Mouse (Mus musculus): ENCODE measurements around the gene Nlgn1.

The Nlgn1 gene

GRCm38 (mm10) chr3:25663464-25663863 lies 668.8 kb downstream of the Nlgn1 start:
- Histone ChIP-seq H3K4me1 (replicated peaks; ENCODE audit: low read depth, low read length) (no peaks in the 10 kb centered on the region), H3K4me3 (replicated peaks; ENCODE audit: low read length) (no peak overlapping the region), H3K9me3 (ENCODE audit: low read length) (no peaks in the 10 kb centered on the region), H3K36me3 (ENCODE audit: insufficient read depth, low read length) (no peaks in the 10 kb centered on the region), H3K27me3 (ENCODE audit: insufficient read depth, low read length) (no peaks in the 10 kb centered on the region)
- TF ChIP-seq POU5F1 (IDR thresholded peaks at IDR 0.05; ENCODE audit: borderline replicate concordance, low read length) (no peak), CTCF (conservative IDR thresholded peaks at IDR 0.05; ENCODE audit: low read length) (no peak), NANOG (IDR thresholded peaks at IDR 0.05; ENCODE audit: borderline replicate concordance, low read length) (no peak)

DNA sequence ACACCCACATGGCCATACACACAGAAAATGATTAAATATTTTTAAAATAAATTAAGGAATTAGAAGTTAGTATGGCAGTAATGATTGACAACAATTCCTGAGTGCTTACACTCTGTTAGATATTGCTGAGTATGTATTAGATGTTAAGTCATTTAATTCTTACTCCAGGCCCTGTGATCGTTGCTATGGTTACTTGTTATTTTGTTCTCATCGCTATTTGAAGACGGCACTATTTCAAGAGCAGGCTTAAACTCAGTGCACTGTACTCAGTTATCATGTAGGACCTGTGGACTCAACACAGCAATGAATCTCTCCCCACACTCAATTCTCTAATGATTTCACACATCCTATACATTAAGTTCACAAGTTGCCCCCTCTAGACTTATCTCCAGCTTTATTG lies 672.0 kb downstream of the Nlgn1 start:
- Histone ChIP-seq H3K4me3 (replicated peaks; ENCODE audit: low read length) (no peak overlapping the region), H3K9me3 (ENCODE audit: low read length) (no peaks in the 10 kb centered on the region)

GRCm38 (mm10) chr3:25658006-25658405 lies 674.3 kb downstream of the Nlgn1 start:
- Histone ChIP-seq H3K27me3 (ENCODE audit: insufficient read depth, low read length) (no peaks in the 10 kb centered on the region), H3K36me3 (ENCODE audit: insufficient read depth, low read length) (no peaks in the 10 kb centered on the region), H3K4me3 (replicated peaks; ENCODE audit: low read length) (no peak overlapping the region), H3K9me3 (ENCODE audit: low read length) (no peaks in the 10 kb centered on the region), H3K4me1 (replicated peaks; ENCODE audit: low read depth, low read length) (no peaks in the 10 kb centered on the region)
- TF ChIP-seq POU5F1 (IDR thresholded peaks at IDR 0.05; ENCODE audit: borderline replicate concordance, low read length): no peak
- TF ChIP-seq CTCF (conservative IDR thresholded peaks at IDR 0.05; ENCODE audit: low read length): no peak
- TF ChIP-seq NANOG (IDR thresholded peaks at IDR 0.05; ENCODE audit: borderline replicate concordance, low read length): no peak

More for the DNA sequence above, 672.0 kb downstream of the Nlgn1 start:
- no peaks in the 10 kb centered on the region for H3K27me3 ChIP-seq (ENCODE audit: insufficient read depth, low read length)
- TF ChIP-seq NANOG (IDR thresholded peaks at IDR 0.05; ENCODE audit: borderline replicate concordance, low read length) (no peak), CTCF (conservative IDR thresholded peaks at IDR 0.05; ENCODE audit: low read length) (no peak), POU5F1 (IDR thresholded peaks at IDR 0.05; ENCODE audit: borderline replicate concordance, low read length) (no peak)
- no peaks in the 10 kb centered on the region for H3K4me1 ChIP-seq (replicated peaks; ENCODE audit: low read depth, low read length)
- no peaks in the 10 kb centered on the region for H3K36me3 ChIP-seq (ENCODE audit: insufficient read depth, low read length)

GRCm38 (mm10) chr3:25657074-25657473 lies 675.2 kb downstream of the Nlgn1 start:
- TF ChIP-seq POU5F1 (IDR thresholded peaks at IDR 0.05; ENCODE audit: borderline replicate concordance, low read length) (no peak), CTCF (conservative IDR thresholded peaks at IDR 0.05; ENCODE audit: low read length) (no peak)
- Histone ChIP-seq H3K36me3 (ENCODE audit: insufficient read depth, low read length) (no peaks in the 10 kb centered on the region), H3K4me1 (replicated peaks; ENCODE audit: low read depth, low read length) (no peaks in the 10 kb centered on the region), H3K9me3 (ENCODE audit: low read length) (no peaks in the 10 kb centered on the region), H3K4me3 (replicated peaks; ENCODE audit: low read length) (no peak overlapping the region), H3K27me3 (ENCODE audit: insufficient read depth, low read length) (no peaks in the 10 kb centered on the region)

DNA sequence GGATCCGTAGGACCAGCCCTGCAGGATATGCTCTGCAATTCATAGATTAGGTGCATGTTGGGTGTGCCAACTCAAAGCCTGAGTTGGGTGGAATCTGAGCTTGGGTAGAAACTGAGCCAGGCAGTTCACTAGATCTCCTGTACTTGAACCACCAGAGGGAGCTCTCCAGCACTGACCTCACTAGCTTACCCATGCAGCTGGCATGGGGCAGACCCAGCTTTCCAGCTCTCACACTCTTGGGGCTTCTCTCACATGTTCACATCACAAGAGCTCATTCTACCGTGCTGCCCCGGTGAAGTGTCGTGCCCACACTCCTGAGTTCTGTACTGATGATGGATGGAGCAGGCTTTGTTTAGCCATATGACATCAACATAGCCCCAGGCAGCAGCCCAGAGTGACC lies 679.2 kb downstream of the Nlgn1 start:
- Histone ChIP-seq H3K27me3 (ENCODE audit: insufficient read depth, low read length) (no peaks in the 10 kb centered on the region), H3K9me3 (ENCODE audit: low read length) (no peaks in the 10 kb centered on the region)
- TF ChIP-seq NANOG (IDR thresholded peaks at IDR 0.05; ENCODE audit: borderline replicate concordance, low read length) (no peak), POU5F1 (IDR thresholded peaks at IDR 0.05; ENCODE audit: borderline replicate concordance, low read length) (no peak), CTCF (conservative IDR thresholded peaks at IDR 0.05; ENCODE audit: low read length) (peak; percentile 41; the same call in 1 of the 2 replicates)

GRCm38 (mm10) chr3:25645895-25646691 lies 686.2 kb downstream of the Nlgn1 start:
- TF ChIP-seq CTCF (conservative IDR thresholded peaks at IDR 0.05; ENCODE audit: low read length): no peak
- no peak for TF ChIP-seq NANOG (IDR thresholded peaks at IDR 0.05; ENCODE audit: borderline replicate concordance, low read length)
- no peak for TF ChIP-seq POU5F1 (IDR thresholded peaks at IDR 0.05; ENCODE audit: borderline replicate concordance, low read length)
- no peaks in the 10 kb centered on the region for H3K9me3 ChIP-seq (ENCODE audit: low read length)

More for the DNA sequence above, 679.2 kb downstream of the Nlgn1 start:
- Histone ChIP-seq H3K36me3 (ENCODE audit: insufficient read depth, low read length) (no peaks in the 10 kb centered on the region), H3K4me3 (replicated peaks; ENCODE audit: low read length) (no peak overlapping the region), H3K4me1 (replicated peaks; ENCODE audit: low read depth, low read length) (no peaks in the 10 kb centered on the region)

GRCm38 (mm10) chr3:25629198-25629597 lies 703.1 kb downstream of the Nlgn1 start:
- Histone ChIP-seq H3K4me3 (replicated peaks; ENCODE audit: low read length) (no peak overlapping the region), H3K27me3 (ENCODE audit: insufficient read depth, low read length) (no peaks in the 10 kb centered on the region), H3K4me1 (replicated peaks; ENCODE audit: low read depth, low read length) (no peaks in the 10 kb centered on the region), H3K9me3 (ENCODE audit: low read length) (no peaks in the 10 kb centered on the region), H3K36me3 (ENCODE audit: insufficient read depth, low read length) (no peaks in the 10 kb centered on the region)
- TF ChIP-seq CTCF (conservative IDR thresholded peaks at IDR 0.05; ENCODE audit: low read length): no peak
- no peak for TF ChIP-seq NANOG (IDR thresholded peaks at IDR 0.05; ENCODE audit: borderline replicate concordance, low read length)
- no peak for TF ChIP-seq POU5F1 (IDR thresholded peaks at IDR 0.05; ENCODE audit: borderline replicate concordance, low read length)

More at GRCm38 (mm10) chr3:25645895-25646691, 686.2 kb downstream of the Nlgn1 start:
- Histone ChIP-seq H3K27me3 (ENCODE audit: insufficient read depth, low read length) (no peaks in the 10 kb centered on the region), H3K4me1 (replicated peaks; ENCODE audit: low read depth, low read length) (no peaks in the 10 kb centered on the region), H3K4me3 (replicated peaks; ENCODE audit: low read length) (no peak overlapping the region), H3K36me3 (ENCODE audit: insufficient read depth, low read length) (no peaks in the 10 kb centered on the region)

- Histone ChIP-seq H3K4me1 (replicated peaks; ENCODE audit: low read depth, low read length) (no peaks in the 10 kb centered on the region), H3K36me3 (ENCODE audit: insufficient read depth, low read length) (no peaks in the 10 kb centered on the region), H3K4me3 (replicated peaks; ENCODE audit: low read length) (no peak overlapping the region), H3K27me3 (ENCODE audit: insufficient read depth, low read length) (no peaks in the 10 kb centered on the region), H3K9me3 (ENCODE audit: low read length) (no peaks in the 10 kb centered on the region)
- no peak for TF ChIP-seq NANOG (IDR thresholded peaks at IDR 0.05; ENCODE audit: borderline replicate concordance, low read length)
- no peak for TF ChIP-seq POU5F1 (IDR thresholded peaks at IDR 0.05; ENCODE audit: borderline replicate concordance, low read length)
- no peak for TF ChIP-seq CTCF (conservative IDR thresholded peaks at IDR 0.05; ENCODE audit: low read length)
These were observed 725.7 kb downstream of the Nlgn1 start for GRCm38 (mm10) chr3:25606597-25606996.
